Mouse (Mus musculus): Measurements from ENCODE around the gene Nudcd2. TPM values are rescaled to one million over a fixed set of nuclear protein-coding genes. Genes with fewer than 3 reads are reported as not detected.

Gene Nudcd2
- polyA plus RNA-seq, 1 experiment from 2014 or later = 270 TPM

Other genes with a start within 250 kb of the Nudcd2 start
- 107 and 108 TPM in 2 replicates for gene Mat2b, start 38.5 kb upstream of the Nudcd2 start, polyA plus RNA-seq (2014; fragmentation: Nextera tagmentation; extraction: Ambion mirVana)
- gene Hmmr, start 245 bp upstream of the Nudcd2 start, polyA plus RNA-seq (2014; fragmentation: Nextera tagmentation; extraction: Ambion mirVana) = 63.2 and 71.1 TPM in 2 replicates
- gene Ccng1, start 21.6 kb downstream of the Nudcd2 start, polyA plus RNA-seq (2014; fragmentation: Nextera tagmentation; extraction: Ambion mirVana) = 45.5 and 47.0 TPM in 2 replicates